Mouse (Mus musculus): ENCODE results near the gene Sugct. TPM values are rescaled to one million over a fixed set of nuclear protein-coding genes. Genes with fewer than 3 reads are reported as not detected.

The Sugct gene
- polyA plus RNA-seq, 3 experiments from 2014 or later: 0.25 to 2.4 (median 0.36) TPM

- no peak for ATAC-seq
Measured at GRCm38 (mm10) chr13:17288377-17288776, 407.0 kb downstream of the Sugct start.

GRCm38 (mm10) chr13:17245936-17246335 lies 449.4 kb downstream of the Sugct start:
- no peak for ATAC-seq

- no peak for ATAC-seq
Measured at GRCm38 (mm10) chr13:17216524-17216923, 478.8 kb downstream of the Sugct start.

- no peak for ATAC-seq
Measured at GRCm38 (mm10) chr13:17212681-17213080, 482.7 kb downstream of the Sugct start.

- ATAC-seq: no peak
Measured at GRCm38 (mm10) chr13:17190180-17190762, 505.1 kb downstream of the Sugct start.

- ATAC-seq: peak; percentile 21
Measured at GRCm38 (mm10) chr13:17185253-17185652, 510.1 kb downstream of the Sugct start.

GRCm38 (mm10) chr13:17165917-17166316 lies 529.4 kb downstream of the Sugct start:
- no peak for ATAC-seq

- no peak for ATAC-seq
Measured at GRCm38 (mm10) chr13:17164721-17165120, 530.6 kb downstream of the Sugct start.

- ATAC-seq: no peak
Measured at GRCm38 (mm10) chr13:17146441-17146992, 548.8 kb downstream of the Sugct start.

- ATAC-seq: no peak
Measured at GRCm38 (mm10) chr13:17116073-17116472, 579.3 kb downstream of the Sugct start.

GRCm38 (mm10) chr13:17102372-17102771 lies 593.0 kb downstream of the Sugct start:
- ATAC-seq: no peak

GRCm38 (mm10) chr13:17086547-17086946 lies 608.8 kb downstream of the Sugct start:
- ATAC-seq: no peak

GRCm38 (mm10) chr13:17086146-17086545 lies 609.2 kb downstream of the Sugct start:
- ATAC-seq: no peak

GRCm38 (mm10) chr13:17084946-17085852 lies 610.2 kb downstream of the Sugct start:
- ATAC-seq: no peak

GRCm38 (mm10) chr13:17081618-17082017 lies 613.7 kb downstream of the Sugct start:
- no peak for ATAC-seq

GRCm38 (mm10) chr13:17065552-17065951 lies 629.8 kb downstream of the Sugct start:
- ATAC-seq: no peak

- no peak for ATAC-seq
Measured at GRCm38 (mm10) chr13:17056650-17057049, 638.7 kb downstream of the Sugct start.

- no peak for ATAC-seq
Measured at GRCm38 (mm10) chr13:17043426-17044224, 651.7 kb downstream of the Sugct start.

- ATAC-seq: no peak
Measured at GRCm38 (mm10) chr13:17042332-17042731, 653.0 kb downstream of the Sugct start.

GRCm38 (mm10) chr13:17039727-17040126 lies 655.6 kb downstream of the Sugct start:
- no peak for ATAC-seq

- ATAC-seq: no peak
Measured at GRCm38 (mm10) chr13:17038341-17038740, 657.0 kb downstream of the Sugct start.

- ATAC-seq: no peak
Measured at GRCm38 (mm10) chr13:17037899-17038298, 657.5 kb downstream of the Sugct start.

GRCm38 (mm10) chr13:17030761-17031160 lies 664.6 kb downstream of the Sugct start:
- peak; percentile 28 for ATAC-seq
